Mouse (Mus musculus): ENCODE data around the gene Ssc5d.

GRCm38 (mm10) chr7:4950561-4951342 is 25.2 kb downstream of the Ssc5d start:
- no peak for TF ChIP-seq CTCF (IDR thresholded peaks at IDR 0.05)
- no peak for TF ChIP-seq EP300 (IDR thresholded peaks at IDR 0.05)

Measured in lung, postnatal 0 days (tissue).